Mouse (Mus musculus): ENCODE results near the gene Myo3a. TPM values are rescaled to one million over a fixed set of nuclear protein-coding genes. Genes with fewer than 3 reads are reported as not detected.

Gene Myo3a
- 0.22 TPM for polyA plus RNA-seq (2017; shearing (Covaris generic))

DNA sequence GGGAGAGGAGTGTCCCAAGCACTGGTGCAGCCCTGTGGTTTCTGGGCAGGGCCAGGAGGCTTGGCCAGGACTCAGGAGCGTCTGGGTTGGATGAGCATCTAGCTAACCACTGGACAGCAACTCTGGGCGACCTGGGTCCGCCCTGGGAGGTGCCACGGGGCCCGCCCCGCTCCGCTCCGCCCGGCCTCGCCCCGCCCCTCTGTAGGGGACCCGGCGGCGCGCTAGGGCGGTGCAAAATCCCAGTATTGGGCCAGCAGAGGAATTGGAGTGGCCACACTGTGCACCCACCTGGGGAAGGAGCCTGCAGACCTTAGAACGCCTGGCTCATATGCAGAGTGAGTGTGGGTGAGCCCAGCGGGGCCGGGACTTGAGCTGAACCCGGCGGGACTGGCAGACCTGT is at the start of gene Myo3a:
TSS of gene Myo3a (plus strand) at position 196 of the 400 bp plus-strand sequence.

GRCm38 (mm10) chr2:22621828-22622731 is 394.8 kb downstream of the Myo3a start, which contains the start of gene Gad2:
Gad2 (plus strand) TSS chr2:22622205.

